Mouse (Mus musculus) brown adipose tissue, adult 24 weeks (tissue): Measurements from ENCODE around the gene Capzb. TPM values are rescaled to one million over a fixed set of nuclear protein-coding genes. Genes with fewer than 3 reads are reported as not detected.

ENCODE experiments used
- H3K27ac ChIP-seq: fragments of 200-500 bp; replicated peaks from 2 replicates; pipeline ENCODE4 v1.5.1; 2012; ENCODE audit warnings: low read depth, mild to moderate bottlenecking, low read length
- H3K4me1 ChIP-seq: fragments of 200-500 bp; 2 replicates; pipeline ENCODE4 v1.6.1; 2012; ENCODE audit warnings: low read length, mixed read lengths; ENCODE audit not compliant: control insufficient read depth, insufficient read depth, insufficient read length
- H3K4me3 ChIP-seq: fragments of 200-500 bp; 2 replicates; pipeline ENCODE4 v1.5.1; 2012; ENCODE audit warnings: low read depth, mild to moderate bottlenecking, low read length, moderate library complexity; ENCODE audit not compliant: insufficient read depth
- polyA plus RNA-seq: library from polyadenylated mRNA; stranded (reverse); fragments of >200 nt; gene quantifications from 2 replicates; pipeline ENCODE4 v1.2.4, GENCODE M21; 2012; ENCODE audit not compliant: missing spikeins, insufficient read depth, insufficient read length

Capzb gene
- polyA plus RNA-seq, 1 experiment: 166 TPM

GRCm38 (mm10) chr4:139302241-139302640, 109.5 kb downstream of the Capzb start:
- Histone ChIP-seq H3K4me1 (peaks cover 11% of the 10 kb centered on the region), H3K27ac (no peak overlapping the region), H3K4me3 (no peak overlapping the region)

GRCm38 (mm10) chr4:139305521-139305920, 112.8 kb downstream of the Capzb start:
- Histone ChIP-seq H3K4me1 (peaks cover 5% of the 10 kb centered on the region), H3K4me3 (no peak overlapping the region), H3K27ac (no peak overlapping the region)

DNA sequence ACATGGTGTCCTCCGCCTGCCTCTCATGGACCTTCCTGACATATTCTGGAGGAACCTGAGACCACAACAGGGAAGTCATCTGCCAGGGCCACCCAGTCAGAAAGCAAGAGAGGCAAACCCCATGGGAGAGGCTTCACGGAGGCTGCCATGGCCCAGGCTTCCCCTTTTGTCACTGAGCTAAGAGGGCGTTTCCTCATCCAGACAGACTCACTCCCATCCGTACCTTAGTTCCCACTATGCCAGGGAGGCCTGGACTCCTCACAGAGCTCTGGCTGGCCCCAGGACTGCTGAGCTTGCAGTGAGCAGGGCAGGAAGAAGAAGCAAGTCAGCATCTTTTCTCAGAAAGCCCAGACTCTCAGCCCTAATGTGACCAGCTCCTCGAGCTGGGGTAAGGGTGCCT, 115.2 kb downstream of the Capzb start:
- H3K4me3 ChIP-seq: no peak overlapping the region
- no peak overlapping the region for H3K27ac ChIP-seq
- peaks cover 10% of the 10 kb centered on the region for H3K4me1 ChIP-seq

- Histone ChIP-seq H3K4me1 (peaks cover 10% of the 10 kb centered on the region), H3K4me3 (peak overlapping the region; percentile 96), H3K27ac (no peak overlapping the region)
These were observed 117.0 kb downstream of the Capzb start for GRCm38 (mm10) chr4:139309651-139310050.

DNA sequence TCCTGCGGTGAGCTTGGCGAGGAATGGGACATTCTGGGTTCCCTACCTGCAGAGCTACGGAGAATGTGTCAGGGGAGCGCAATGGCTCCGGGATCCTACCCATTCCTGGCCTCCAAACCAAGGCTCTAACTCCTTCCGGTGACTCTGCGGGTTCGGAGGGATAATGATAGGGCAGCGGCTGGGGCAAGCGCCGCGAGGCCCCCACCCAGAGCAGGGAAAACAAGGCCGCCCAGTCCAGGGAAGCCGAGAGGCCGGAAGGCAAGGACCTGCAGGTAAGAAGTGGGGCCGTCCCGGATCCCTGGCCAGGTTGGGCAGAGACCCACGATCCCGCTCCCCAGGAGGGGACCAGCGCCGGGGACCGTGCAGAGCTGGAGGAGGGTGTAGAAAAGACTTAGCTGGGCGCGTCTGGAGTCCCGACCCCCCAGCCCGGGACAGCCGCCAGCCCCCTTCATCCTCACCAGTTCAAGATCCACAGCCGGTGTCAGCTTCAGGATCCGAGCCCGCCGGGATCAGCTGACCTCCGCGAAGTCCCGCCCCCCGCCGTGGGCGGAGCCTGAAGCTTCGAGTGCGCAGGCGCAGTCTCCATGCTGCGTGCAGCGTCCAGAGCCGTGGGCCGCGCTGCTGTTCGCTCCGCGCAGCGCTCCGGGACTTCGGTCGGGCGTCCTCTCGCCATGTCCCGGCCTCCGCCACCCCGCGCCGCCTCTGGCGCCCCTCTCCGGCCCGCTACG, 117.6 kb downstream of the Capzb start, which contains the start of the genes Pqlc2 and Akr7a5:
TSS of gene Pqlc2 (minus strand) at position 538 of the 728 bp plus-strand sequence.
TSS of gene Akr7a5 (plus strand) at position 574 of the 728 bp plus-strand sequence.
- peak within 1 kb of the TSS; percentile 96 for H3K4me3 ChIP-seq
- peaks cover 10% of the 10 kb centered on the region for H3K4me1 ChIP-seq
- H3K27ac ChIP-seq: 0 out of 2 replicates have a peak within 1 kb of the TSS, but pooled peaks have one; percentile 25

GRCm38 (mm10) chr4:139310899-139311701, 118.4 kb downstream of the Capzb start:
- Histone ChIP-seq H3K4me3 (peak overlapping the region; percentile 96), H3K27ac (0 out of 2 replicates have a peak overlapping the region, but pooled peaks have one; percentile 25), H3K4me1 (peaks cover 10% of the 10 kb centered on the region)

GRCm38 (mm10) chr4:139311707-139312106, 119.0 kb downstream of the Capzb start:
- peaks cover 10% of the 10 kb centered on the region for H3K4me1 ChIP-seq
- H3K4me3 ChIP-seq: peak overlapping the region; percentile 96
- H3K27ac ChIP-seq: no peak overlapping the region

DNA sequence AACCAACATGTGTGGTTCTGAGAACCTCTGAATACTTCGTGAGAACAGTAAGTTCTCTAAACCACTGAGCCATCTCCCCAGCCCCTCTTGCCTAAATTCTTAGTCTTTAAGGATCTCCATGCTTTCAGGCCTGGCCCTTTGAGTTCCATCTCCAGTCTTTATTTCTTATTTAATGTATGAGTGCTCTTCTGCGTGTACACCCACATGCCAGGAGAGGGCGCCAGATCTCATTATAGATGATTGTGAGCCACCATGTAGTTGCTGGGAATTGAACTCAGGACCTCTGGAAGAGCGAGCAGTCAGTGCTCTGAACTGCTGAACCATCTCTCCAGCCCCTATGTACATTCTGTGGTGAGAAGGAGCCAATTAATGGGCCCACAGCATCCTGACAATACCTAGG, 119.9 kb downstream of the Capzb start:
- Histone ChIP-seq H3K27ac (no peak overlapping the region), H3K4me1 (peaks cover 10% of the 10 kb centered on the region), H3K4me3 (no peak overlapping the region)

DNA sequence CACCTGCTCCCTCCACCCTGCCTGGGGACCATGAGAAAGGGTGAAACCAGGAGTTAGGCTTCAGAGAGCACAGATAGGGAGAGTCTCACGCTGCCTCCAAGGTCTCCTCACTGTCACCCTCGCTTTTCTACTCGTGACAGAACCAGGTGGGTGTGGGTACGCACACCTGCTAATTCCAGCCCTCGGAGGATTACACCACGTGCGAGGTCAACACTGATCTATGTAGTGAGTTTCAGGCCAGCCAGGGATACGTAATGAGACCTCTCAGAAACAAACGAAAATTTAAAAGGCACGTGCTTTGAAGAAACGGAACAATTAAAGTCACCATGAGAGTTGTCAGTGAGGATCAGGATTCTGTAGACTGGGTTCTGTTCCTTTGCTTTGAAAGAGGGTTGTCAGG, 125.8 kb downstream of the Capzb start:
- H3K4me3 ChIP-seq: no peak overlapping the region
- no peaks in the 10 kb centered on the region for H3K4me1 ChIP-seq
- H3K27ac ChIP-seq: no peak overlapping the region

DNA sequence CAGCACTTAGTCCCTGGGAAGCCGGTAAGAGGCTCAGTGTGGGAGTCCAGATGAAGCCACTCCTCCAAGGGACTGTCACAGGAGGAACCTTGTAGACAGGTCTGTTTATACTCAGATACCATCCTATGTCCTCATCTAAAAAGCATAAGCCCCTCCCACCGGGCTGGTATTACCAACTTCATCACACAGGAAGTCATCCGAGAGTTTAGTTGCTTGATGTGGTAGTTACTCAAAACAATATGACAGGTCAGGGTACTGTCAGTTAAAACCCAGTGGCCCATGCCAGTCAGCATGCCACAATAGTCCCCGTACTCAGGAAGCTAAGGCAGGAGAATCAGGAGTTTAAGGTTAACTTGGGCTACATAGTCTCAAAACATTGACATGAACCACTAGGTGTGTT, 127.0 kb downstream of the Capzb start:
- Histone ChIP-seq H3K4me3 (no peak overlapping the region), H3K27ac (no peak overlapping the region), H3K4me1 (no peaks in the 10 kb centered on the region)

- H3K27ac ChIP-seq: no peak overlapping the region
These were observed 137.9 kb downstream of the Capzb start for GRCm38 (mm10) chr4:139330605-139331004.

DNA sequence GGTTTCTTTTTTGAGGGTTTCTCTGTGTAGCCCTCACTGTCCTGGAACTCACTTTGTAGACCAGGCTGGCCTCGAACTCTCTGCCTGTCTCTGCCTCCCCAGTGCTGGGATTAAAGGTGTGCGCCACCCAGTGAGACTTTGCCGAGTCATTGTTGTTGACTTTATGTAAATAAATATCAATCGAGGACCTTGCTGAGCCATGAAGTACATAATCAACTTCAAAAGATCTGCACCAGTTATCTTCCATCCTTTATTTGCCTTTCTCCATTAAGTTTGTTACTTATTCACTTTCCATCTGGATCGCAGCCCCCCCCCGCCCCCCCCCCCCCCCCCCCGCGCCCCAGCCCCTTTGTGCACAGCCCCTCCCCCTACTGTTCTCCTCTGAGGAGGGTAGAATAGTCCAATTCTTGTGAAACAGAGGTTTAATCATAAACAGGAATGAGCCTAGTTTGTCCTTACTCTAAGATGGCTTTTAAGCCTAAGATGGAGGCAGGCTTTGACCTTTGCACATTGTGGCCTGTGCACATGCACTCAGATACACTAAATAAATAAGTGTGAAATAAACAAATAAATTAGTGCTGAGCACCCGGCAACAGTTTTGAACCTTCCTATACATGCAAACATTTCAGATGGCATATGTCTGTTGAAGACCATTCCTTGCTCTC, 142.1 kb downstream of the Capzb start:
- Histone ChIP-seq H3K27ac (no peak overlapping the region), H3K4me3 (no peak overlapping the region), H3K4me1 (no peaks in the 10 kb centered on the region; the same call in 1 of the 2 replicates)

More at GRCm38 (mm10) chr4:139330605-139331004, 137.9 kb downstream of the Capzb start:
- no peaks in the 10 kb centered on the region for H3K4me1 ChIP-seq
- peak overlapping the region; percentile 50 for H3K4me3 ChIP-seq

GRCm38 (mm10) chr4:139335507-139335906, 142.8 kb downstream of the Capzb start:
- Histone ChIP-seq H3K27ac (no peak overlapping the region), H3K4me3 (no peak overlapping the region)

DNA sequence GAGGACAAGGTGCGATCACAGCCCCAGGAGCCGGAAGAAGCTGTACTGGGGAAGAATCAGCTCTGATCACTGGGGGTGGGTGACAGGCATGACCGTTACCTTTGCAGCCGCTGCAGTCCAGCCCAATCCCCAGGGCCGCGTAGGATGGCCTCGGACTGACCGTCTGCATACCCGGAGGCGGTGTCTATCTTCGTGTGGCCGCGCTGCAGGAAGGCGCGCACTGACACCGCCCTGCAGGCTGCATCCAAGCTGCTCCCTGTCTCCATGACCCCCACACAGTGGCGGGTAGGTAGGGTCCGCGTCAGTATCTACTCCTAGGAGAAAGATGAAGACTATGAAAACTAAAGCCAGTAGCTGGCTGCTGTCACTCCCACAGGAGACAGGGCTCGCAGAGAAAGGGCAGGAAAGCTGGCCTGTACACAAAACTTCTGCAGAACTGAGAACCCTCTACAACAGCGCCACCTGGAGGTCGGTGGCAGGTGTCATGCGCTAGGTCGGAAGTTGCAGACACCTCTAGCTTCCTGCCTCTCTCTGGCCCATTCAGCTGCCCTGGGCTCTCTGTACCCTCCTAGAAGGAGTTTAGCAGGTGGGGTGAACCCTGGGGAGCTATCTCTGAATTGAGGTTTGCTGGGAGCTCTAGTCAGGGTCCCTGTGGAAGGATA, 144.3 kb downstream of the Capzb start:
- Histone ChIP-seq H3K4me1 (no peaks in the 10 kb centered on the region; the same call in 1 of the 2 replicates), H3K4me3 (peak overlapping the region; percentile 26; the same call in 1 of the 2 replicates), H3K27ac (no peak overlapping the region)

More at GRCm38 (mm10) chr4:139335507-139335906, 142.8 kb downstream of the Capzb start:
- no peaks in the 10 kb centered on the region; the same call in 1 of the 2 replicates for H3K4me1 ChIP-seq
